Mouse (Mus musculus) heart, postnatal 0 days (tissue): ENCODE data around the gene Bdp1. TPM values are rescaled to one million over a fixed set of nuclear protein-coding genes. Genes with fewer than 3 reads are reported as not detected.
A peak's percentile ranks its signal among the peaks of the same experiment; 100 is the strongest.

Source experiments
- ATAC-seq: fragments of 200-750 bp; cut with Nextera tagmentation; 2 replicates; pipeline ENCODE4 v1.8.0; 2017; ENCODE audit warnings: low read depth, moderate number of reproducible peaks, moderate library complexity; ENCODE audit not compliant: insufficient read depth
- DNase-seq: peaks from one replicate; pipeline ENCODE4 v3.0.0-alpha.2; 2016; ENCODE audit warnings: low spot score
- H3K27ac ChIP-seq: fragments of 300-500 bp; sonication (generic); 2 replicates; pipeline ENCODE4 v1.5.1; 2014; ENCODE audit warnings: low read depth, mild to moderate bottlenecking
- H3K27me3 ChIP-seq: fragments of 300-500 bp; sonication (generic); 2 replicates; pipeline ENCODE4 v1.6.1; 2014; ENCODE audit warnings: low read length, mixed read lengths; ENCODE audit not compliant: control insufficient read depth, insufficient read depth
- H3K36me3 ChIP-seq: fragments of 300-500 bp; sonication (generic); replicated peaks from 2 replicates; pipeline ENCODE4 v1.6.1; 2014; ENCODE audit warnings: low read length, mixed read lengths; ENCODE audit not compliant: control insufficient read depth, insufficient read depth
- H3K4me1 ChIP-seq: fragments of 300-500 bp; sonication (generic); 2 replicates; pipeline ENCODE4 v1.6.1; 2014; ENCODE audit warnings: antibody characterized with exemption; ENCODE audit not compliant: control insufficient read depth, insufficient read depth
- H3K4me2 ChIP-seq: fragments of 300-500 bp; sonication (generic); 2 replicates; pipeline ENCODE4 v1.6.1; 2014; ENCODE audit warnings: low read depth, mild to moderate bottlenecking, low read length, moderate library complexity
- H3K4me3 ChIP-seq: fragments of 300-500 bp; sonication (generic); 2 replicates; pipeline ENCODE4 v1.5.1; 2014; ENCODE audit warnings: low read depth, low read length
- H3K9ac ChIP-seq: fragments of 300-500 bp; sonication (generic); replicated peaks from 2 replicates; pipeline ENCODE4 v1.6.1; 2014; ENCODE audit warnings: low read depth, low read length, mixed read lengths
- H3K9me3 ChIP-seq: fragments of 300-500 bp; sonication (generic); replicated peaks from 2 replicates; pipeline ENCODE4 v1.6.1; 2016; ENCODE audit warnings: low read length; ENCODE audit not compliant: control insufficient read depth
- CTCF ChIP-seq: IDR thresholded peaks from 2 replicates; pipeline ENCODE4 v1.5.1; 2016; ENCODE audit warnings: antibody characterized with exemption, control low read depth, low read depth
- EP300 ChIP-seq: IDR thresholded peaks from 2 replicates; pipeline ENCODE4 v1.6.1; 2016; ENCODE audit warnings: antibody characterized with exemption, low read depth
- WGBS: fragments of 180-500 bp; shearing (Covaris S2); extraction: QIAGEN DNeasy Blood & Tissue Kit; methylation state at CpG from one replicate; pipeline ENCODE4 v1.1.7; 2014; 5-methylcytosine and 5-hydroxymethylcytosine counted together
- polyA plus RNA-seq: library from polyadenylated mRNA; unstranded; fragments of >200 nt; fragmentation: Nextera tagmentation; extraction: Ambion mirVana; gene quantifications from 2 replicates; pipeline ENCODE4 v1.2.1, GENCODE M21; 2015
- total RNA-seq: library from RNA; depleted of rRNA; stranded (reverse); fragments of >200 nt; gene quantifications from 2 replicates; pipeline ENCODE4 v1.2.3, GENCODE M21; 2014; ENCODE audit warnings: low replicate concordance; rRNA removed

Bdp1 gene
- total and polyA plus RNA-seq, 2 experiments from 2014 or later = 9.5 to 13.2 TPM

- TF ChIP-seq EP300 (no peak), CTCF (no peak)
Measured at GRCm38 (mm10) chr13:99998099-99998498, 105.8 kb downstream of the Bdp1 start.

GRCm38 (mm10) chr13:99989592-99989991 is 114.3 kb downstream of the Bdp1 start:
- DNase-seq (no peak), ATAC-seq (no peak)
- Histone ChIP-seq H3K9ac (no peak overlapping the region), H3K27me3 (no peaks in the 10 kb centered on the region), H3K27ac (no peak overlapping the region), H3K4me2 (no peak overlapping the region), H3K9me3 (no peaks in the 10 kb centered on the region), H3K36me3 (peaks cover 17% of the 10 kb centered on the region), H3K4me1 (no peaks in the 10 kb centered on the region), H3K4me3 (no peak overlapping the region)
- WGBS = 89% methylated on average over 4 of the region's 4 CpGs
- no peak for TF ChIP-seq EP300
- TF ChIP-seq CTCF = no peak

More at GRCm38 (mm10) chr13:99998099-99998498, 105.8 kb downstream of the Bdp1 start:
- Histone ChIP-seq H3K27ac (no peak overlapping the region), H3K4me1 (no peaks in the 10 kb centered on the region), H3K4me2 (no peak overlapping the region), H3K9me3 (no peaks in the 10 kb centered on the region), H3K9ac (no peak overlapping the region), H3K4me3 (no peak overlapping the region), H3K36me3 (no peaks in the 10 kb centered on the region), H3K27me3 (no peaks in the 10 kb centered on the region)
- 86% methylated on average over 3 of the region's 3 CpGs for WGBS
- ATAC-seq = no peak
- DNase-seq = no peak

- peaks cover 25% of the 10 kb centered on the region; the same call in 1 of the 2 replicates for H3K36me3 ChIP-seq
- H3K4me3 ChIP-seq = no peak overlapping the region
- H3K9me3 ChIP-seq = no peaks in the 10 kb centered on the region
- H3K9ac ChIP-seq = no peak overlapping the region
- no peaks in the 10 kb centered on the region for H3K4me1 ChIP-seq
- no peak overlapping the region for H3K27ac ChIP-seq
- TF ChIP-seq EP300 (no peak), CTCF (0 out of 2 replicates have a peak, but pooled peaks have one; percentile 13)
- WGBS = 91% methylated on average over 1 of the region's 1 CpGs
- H3K27me3 ChIP-seq = no peaks in the 10 kb centered on the region
- ATAC-seq (no peak), DNase-seq (no peak)
- H3K4me2 ChIP-seq = no peak overlapping the region
Measured at GRCm38 (mm10) chr13:99983320-99983719, 120.5 kb downstream of the Bdp1 start.

- TF ChIP-seq CTCF (no peak), EP300 (no peak)
- H3K36me3 ChIP-seq = peaks cover 38% of the 10 kb centered on the region; the same call in 1 of the 2 replicates
- H3K9me3 ChIP-seq = no peaks in the 10 kb centered on the region
- H3K9ac ChIP-seq = no peak overlapping the region
- DNase-seq (no peak), ATAC-seq (no peak)
- H3K27ac ChIP-seq = no peak overlapping the region
- H3K27me3 ChIP-seq = no peaks in the 10 kb centered on the region
- WGBS = 59% methylated on average over 2 of the region's 2 CpGs
- no peak overlapping the region for H3K4me2 ChIP-seq
- no peak overlapping the region for H3K4me3 ChIP-seq
- no peaks in the 10 kb centered on the region for H3K4me1 ChIP-seq
Measured at GRCm38 (mm10) chr13:99979406-99979805, 124.5 kb downstream of the Bdp1 start.

GRCm38 (mm10) chr13:99970089-99970488 is 133.8 kb downstream of the Bdp1 start:
- WGBS = 85% methylated on average over 5 of the region's 5 CpGs
- Histone ChIP-seq H3K4me1 (no peaks in the 10 kb centered on the region), H3K9ac (no peak overlapping the region), H3K27me3 (no peaks in the 10 kb centered on the region), H3K36me3 (peaks cover 40% of the 10 kb centered on the region), H3K4me2 (no peak overlapping the region), H3K9me3 (no peaks in the 10 kb centered on the region), H3K27ac (no peak overlapping the region), H3K4me3 (no peak overlapping the region)
- no peak for TF ChIP-seq CTCF
- no peak for TF ChIP-seq EP300
- DNase-seq (no peak), ATAC-seq (no peak)

Other genes with a start within 250 kb of the Bdp1 start
- not detected in 2 replicates for gene Cartpt, start 203.0 kb downstream of the Bdp1 start, total RNA-seq
- 1.1 TPM in 1 of 2 replicates, not detected in the other for gene Cartpt, start 203.0 kb downstream of the Bdp1 start, polyA plus RNA-seq
- 30.1 and 32.4 TPM in 2 replicates for gene Mccc2, start 88.4 kb downstream of the Bdp1 start, total RNA-seq
- 30.1 and 31.2 TPM in 2 replicates for gene Mccc2, start 88.4 kb downstream of the Bdp1 start, polyA plus RNA-seq
- 7.4 and 30.1 TPM in 2 replicates for gene Serf1, start 3.9 kb upstream of the Bdp1 start, total RNA-seq
- 83.4 and 89.6 TPM in 2 replicates for gene Serf1, start 3.9 kb upstream of the Bdp1 start, polyA plus RNA-seq
- gene Smn1, start 20.8 kb upstream of the Bdp1 start, total RNA-seq = 9.1 and 28.2 TPM in 2 replicates
- 16.5 and 17.5 TPM in 2 replicates for gene Smn1, start 20.8 kb upstream of the Bdp1 start, polyA plus RNA-seq
- 0.69 and 0.81 TPM in 2 replicates for gene Naip2, start 98.0 kb upstream of the Bdp1 start, total RNA-seq
- 0.12 and 0.14 TPM in 2 replicates for gene Naip2, start 98.0 kb upstream of the Bdp1 start, polyA plus RNA-seq
- 1.5 TPM in 1 of 2 replicates, not detected in the other for gene Naip5, start 142.3 kb upstream of the Bdp1 start, total RNA-seq
- 0.08 and 0.14 TPM in 2 replicates for gene Naip5, start 142.3 kb upstream of the Bdp1 start, polyA plus RNA-seq
- 0.08 TPM in 1 of 2 replicates, not detected in the other for gene Naip6, start 213.6 kb upstream of the Bdp1 start, total RNA-seq
- gene Naip6, start 213.6 kb upstream of the Bdp1 start, polyA plus RNA-seq = 0.03 and 0.12 TPM in 2 replicates